Mouse (Mus musculus): ENCODE data around the gene Tgif2.

- TF ChIP-seq CTCF (IDR thresholded peaks at IDR 0.05; ENCODE audit: control insufficient read depth, insufficient read depth, insufficient read length) (no peak), MAX (IDR thresholded peaks at IDR 0.05) (no peak), CEBPB (IDR thresholded peaks at IDR 0.05; ENCODE audit: low read depth) (no peak), MYOG (IDR thresholded peaks at IDR 0.05; ENCODE audit: control insufficient read depth, extremely low read depth, insufficient read length) (no peak), USF1 (IDR thresholded peaks at IDR 0.05; ENCODE audit: low read depth) (no peak), MYOD1 (IDR thresholded peaks at IDR 0.05; ENCODE audit: control insufficient read depth, insufficient read length, low read depth) (no peak)
These were observed 5.5 kb upstream of the Tgif2 start for GRCm38 (mm10) chr2:156834336-156834735.
